Mouse (Mus musculus) midbrain, embryonic 10.5 days (tissue): ENCODE data around the gene Arl6ip5. TPM values are rescaled to one million over a fixed set of nuclear protein-coding genes. Genes with fewer than 3 reads are reported as not detected.

Experiments
- DNase-seq: peaks from one replicate; pipeline ENCODE4 v3.0.0-alpha.2; 2017; ENCODE audit warnings: low spot score
- H3K27ac ChIP-seq: fragments of 300-500 bp; sonication (generic); replicated peaks from 2 replicates; pipeline ENCODE4 v1.5.1; 2016; ENCODE audit warnings: mild to moderate bottlenecking
- H3K27me3 ChIP-seq: fragments of 300-500 bp; sonication (generic); 2 replicates; pipeline ENCODE4 v1.6.1; 2016; ENCODE audit warnings: low read depth, mild to moderate bottlenecking; ENCODE audit not compliant: poor library complexity, severe bottlenecking
- H3K36me3 ChIP-seq: fragments of 300-500 bp; sonication (generic); 2 replicates; pipeline ENCODE4 v1.6.1; 2016; ENCODE audit warnings: mild to moderate bottlenecking, moderate library complexity
- H3K4me1 ChIP-seq: fragments of 300-500 bp; sonication (generic); 2 replicates; pipeline ENCODE4 v1.6.1; 2016
- H3K4me3 ChIP-seq: fragments of 300-500 bp; sonication (generic); 2 replicates; pipeline ENCODE4 v1.5.1; 2016; ENCODE audit warnings: mild to moderate bottlenecking, moderate library complexity
- H3K9me3 ChIP-seq: fragments of 300-500 bp; sonication (generic); replicated peaks from 2 replicates; pipeline ENCODE4 v1.6.1; 2016; ENCODE audit warnings: mild to moderate bottlenecking
- WGBS: fragments of 180-500 bp; shearing (Covaris S2); methylation state at CpG from one replicate; pipeline ENCODE4 v1.1.7; 2016; 5-methylcytosine and 5-hydroxymethylcytosine counted together
- polyA plus RNA-seq: library from polyadenylated mRNA; unstranded; fragments of >200 nt; fragmentation: Nextera tagmentation; extraction: Ambion mirVana; gene quantifications from 2 replicates; pipeline ENCODE4 v1.2.1, GENCODE M21; 2016

Arl6ip5 gene
- polyA plus RNA-seq: 40.0 and 48.7 TPM in 2 replicates

DNA sequence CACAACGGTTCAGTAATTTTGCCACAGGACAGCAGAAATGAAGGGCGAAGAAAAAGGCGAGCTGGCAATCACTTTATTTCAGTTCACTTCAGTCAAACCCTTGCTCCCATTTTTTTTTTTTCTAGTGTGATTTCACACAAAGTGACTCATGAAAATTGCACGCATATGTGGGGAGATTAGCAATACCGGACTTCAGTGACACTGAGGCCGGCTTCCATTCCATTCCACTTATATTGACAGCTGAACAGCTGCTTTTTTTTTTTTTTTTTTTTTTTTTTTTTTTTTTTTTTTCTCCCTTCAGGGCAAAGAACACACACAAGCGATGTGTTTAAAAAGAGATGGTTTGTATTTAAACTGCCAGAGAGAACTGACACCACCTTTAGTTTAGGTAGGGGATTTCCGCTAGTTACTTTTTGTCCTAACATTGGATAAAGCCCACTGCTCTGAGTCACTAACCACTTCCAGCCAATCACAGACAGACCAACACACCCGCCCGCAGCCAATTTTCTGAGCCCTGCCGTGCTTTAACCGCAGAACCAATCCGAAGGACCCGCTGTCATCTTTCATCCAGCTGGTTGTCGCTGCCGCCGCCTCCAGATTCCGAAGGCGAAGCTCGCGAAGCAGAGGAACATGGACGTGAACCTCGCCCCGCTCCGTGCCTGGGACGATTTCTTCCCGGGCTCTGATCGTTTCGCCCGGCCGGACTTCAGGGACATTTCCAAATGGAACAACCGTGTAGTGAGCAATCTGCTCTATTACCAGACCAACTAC lies at the start of gene Arl6ip5:
Gene Arl6ip5, plus strand, starts transcription at position 499 of the 771 bp plus-strand sequence.
- Histone ChIP-seq H3K27me3 (peaks cover 14% of the 10 kb centered on the region), H3K4me1 (peaks cover 30% of the 10 kb centered on the region), H3K9me3 (0 out of 2 replicates have a peak, but pooled peaks cover 5% of the 10 kb centered on the region), H3K4me3 (peak within 1 kb of the TSS; percentile 62), H3K36me3 (peaks cover 8% of the 10 kb centered on the region), H3K27ac (peak within 1 kb of the TSS; percentile 75)
- DNase-seq: peak; percentile 89
- WGBS: 14% methylated on average over 32 of the region's 32 CpGs

DNA sequence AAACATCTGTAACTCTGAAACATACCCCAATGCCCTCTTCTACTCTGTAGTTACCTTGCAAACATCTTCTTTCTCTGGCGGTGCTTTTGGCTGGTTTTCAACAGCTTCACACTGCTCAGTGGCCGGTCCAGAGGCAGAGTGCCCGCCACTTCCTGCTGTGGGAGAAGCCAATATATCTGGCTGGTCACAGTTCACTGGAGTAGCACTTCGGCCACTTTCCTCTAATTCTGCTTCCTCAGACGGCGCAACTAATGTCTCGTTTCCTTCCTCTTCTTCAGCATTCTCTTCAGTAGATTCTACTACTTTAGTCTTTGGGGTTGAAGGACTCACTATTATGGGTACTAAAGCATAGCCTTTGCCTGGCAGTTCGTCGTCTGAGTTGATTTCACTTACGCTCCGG lies 34.8 kb upstream of the Arl6ip5 start:
- WGBS: 87% methylated on average over 11 of the region's 11 CpGs
- Histone ChIP-seq H3K9me3 (no peaks in the 10 kb centered on the region), H3K4me3 (no peak overlapping the region), H3K36me3 (peaks cover 51% of the 10 kb centered on the region), H3K27me3 (no peaks in the 10 kb centered on the region), H3K27ac (no peak overlapping the region), H3K4me1 (peaks cover 33% of the 10 kb centered on the region)
- DNase-seq: no peak

DNA sequence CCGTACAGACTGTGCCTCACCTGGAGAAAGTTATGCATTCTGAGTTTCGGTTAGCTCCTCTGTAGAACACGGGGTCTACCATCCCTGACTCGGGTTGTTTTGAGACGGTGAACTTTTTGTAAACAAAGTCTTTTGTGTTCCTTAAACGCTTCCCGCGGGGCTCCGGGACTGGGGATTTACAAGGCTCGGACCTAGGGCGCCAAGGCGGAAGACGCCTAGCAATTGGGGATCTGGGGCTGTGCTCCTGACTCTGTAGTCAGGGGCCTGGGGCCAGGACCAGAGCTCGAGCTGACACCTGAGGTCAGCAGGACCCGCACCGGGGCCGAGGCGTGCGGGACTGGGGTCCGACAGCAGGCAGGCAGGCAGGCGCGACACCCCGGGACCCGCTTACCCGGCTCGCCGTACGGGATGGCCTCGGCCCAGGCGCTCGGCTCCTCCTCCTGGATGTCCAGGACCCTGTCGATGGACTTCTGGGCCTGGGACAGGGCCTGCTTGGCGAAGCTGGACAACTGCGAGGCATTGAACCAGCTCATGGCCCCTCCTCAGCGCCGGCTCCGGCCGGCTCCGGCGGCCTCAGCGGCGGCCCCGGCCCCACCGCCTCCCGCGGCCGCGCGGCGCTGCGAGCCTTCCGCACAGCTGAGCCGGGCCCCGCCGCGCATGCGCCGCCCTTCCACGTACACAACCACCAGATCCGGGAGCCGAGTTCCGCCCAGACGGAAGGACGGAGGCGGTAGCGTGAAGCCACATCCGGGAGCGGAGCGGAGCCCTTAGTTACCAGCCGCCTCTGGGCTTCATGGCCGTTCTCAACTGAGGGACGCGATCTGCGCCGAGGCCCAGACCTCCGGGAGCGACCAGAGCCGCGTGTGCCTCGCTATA lies 31.8 kb upstream of the Arl6ip5 start, which contains the start of gene Tmf1:
Gene Tmf1, minus strand, starts transcription at position 632 of the 876 bp plus-strand sequence.
- Histone ChIP-seq H3K27me3 (no peaks in the 10 kb centered on the region), H3K9me3 (no peaks in the 10 kb centered on the region), H3K27ac (peak within 1 kb of the TSS; percentile 94), H3K4me1 (peaks cover 43% of the 10 kb centered on the region), H3K36me3 (peaks cover 38% of the 10 kb centered on the region), H3K4me3 (peak within 1 kb of the TSS; percentile 73)
- WGBS: under 1% methylated on average over 80 of the region's 80 CpGs
- peak; percentile 95 for DNase-seq

DNA sequence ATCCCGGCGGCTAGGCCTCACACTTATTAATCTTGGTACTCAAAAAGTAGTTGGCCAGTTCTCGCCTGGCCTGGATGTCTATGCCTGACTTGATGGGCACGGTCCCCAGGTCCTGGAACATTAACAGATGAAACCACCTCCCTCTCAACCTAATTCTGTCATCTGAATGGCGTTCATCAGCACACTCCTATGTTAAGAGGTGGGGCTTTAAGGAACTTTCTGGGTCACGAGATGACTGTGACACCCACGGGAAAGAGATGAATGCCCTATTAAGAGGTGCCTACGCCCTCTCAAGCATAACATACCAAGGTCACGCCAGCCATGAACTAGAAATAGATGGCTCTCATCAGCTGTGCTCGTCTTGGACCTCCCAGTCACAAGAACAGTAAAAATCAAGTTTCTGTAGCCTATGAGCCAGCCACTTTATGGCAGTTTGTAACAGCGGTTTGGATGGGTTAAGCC lies 31.1 kb upstream of the Arl6ip5 start:
- peak overlapping the region; percentile 94 for H3K27ac ChIP-seq
- no peaks in the 10 kb centered on the region for H3K9me3 ChIP-seq
- H3K4me3 ChIP-seq: peak overlapping the region; percentile 73
- WGBS: 17% methylated on average over 11 of the region's 11 CpGs
- peaks cover 43% of the 10 kb centered on the region for H3K4me1 ChIP-seq
- H3K27me3 ChIP-seq: no peaks in the 10 kb centered on the region
- peaks cover 42% of the 10 kb centered on the region for H3K36me3 ChIP-seq
- no peak for DNase-seq

DNA sequence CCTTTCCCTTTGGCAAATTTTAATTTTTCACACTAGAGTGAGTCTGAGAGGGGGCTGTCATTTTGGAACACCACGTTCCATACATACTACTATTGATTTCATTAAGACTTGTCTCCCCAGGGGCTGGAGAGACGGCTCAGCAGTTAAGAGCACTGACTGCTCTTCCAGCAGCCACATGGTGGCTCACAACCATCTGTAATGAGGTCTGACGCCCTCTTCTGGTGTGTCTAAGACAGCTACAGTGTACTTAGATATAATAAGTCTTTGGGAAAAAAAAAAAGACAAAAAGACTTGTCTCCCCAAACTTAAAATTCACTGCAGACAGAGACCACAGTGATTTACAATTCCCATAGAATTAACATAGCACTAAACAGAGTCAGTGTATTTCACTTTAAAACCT lies 10.1 kb upstream of the Arl6ip5 start:
- H3K36me3 ChIP-seq: peaks cover 53% of the 10 kb centered on the region
- DNase-seq: no peak

DNA sequence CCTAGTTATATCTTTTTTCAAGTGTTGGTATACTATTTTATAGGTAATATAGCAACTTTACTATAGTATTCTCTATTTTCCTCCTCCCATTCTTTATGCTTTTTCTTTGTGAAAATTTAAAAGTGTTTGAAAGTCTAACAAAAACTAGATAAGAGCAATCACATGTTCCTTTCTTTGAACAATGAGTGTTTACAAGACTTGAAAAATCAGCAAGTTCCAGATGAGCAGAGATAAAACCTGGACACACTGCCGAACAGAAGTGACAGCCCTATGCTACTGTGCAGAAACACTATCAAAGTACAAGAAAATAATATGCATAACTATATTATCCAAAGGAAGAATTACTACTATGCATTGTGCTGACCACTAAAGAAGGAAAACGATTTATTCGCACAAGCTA lies 8.0 kb upstream of the Arl6ip5 start:
- no peaks in the 10 kb centered on the region for H3K9me3 ChIP-seq
- H3K27me3 ChIP-seq: no peaks in the 10 kb centered on the region
- WGBS: 91% methylated on average over 3 of the region's 3 CpGs
- no peak for DNase-seq
- H3K36me3 ChIP-seq: peaks cover 33% of the 10 kb centered on the region
- peaks cover 21% of the 10 kb centered on the region for H3K4me1 ChIP-seq
- H3K4me3 ChIP-seq: no peak overlapping the region
- H3K27ac ChIP-seq: no peak overlapping the region

More for the DNA sequence above, 10.1 kb upstream of the Arl6ip5 start:
- Histone ChIP-seq H3K4me1 (peaks cover 17% of the 10 kb centered on the region), H3K27ac (no peak overlapping the region), H3K27me3 (no peaks in the 10 kb centered on the region), H3K9me3 (no peaks in the 10 kb centered on the region), H3K4me3 (no peak overlapping the region)
- WGBS: 73% methylated on average over 3 of the region's 3 CpGs

DNA sequence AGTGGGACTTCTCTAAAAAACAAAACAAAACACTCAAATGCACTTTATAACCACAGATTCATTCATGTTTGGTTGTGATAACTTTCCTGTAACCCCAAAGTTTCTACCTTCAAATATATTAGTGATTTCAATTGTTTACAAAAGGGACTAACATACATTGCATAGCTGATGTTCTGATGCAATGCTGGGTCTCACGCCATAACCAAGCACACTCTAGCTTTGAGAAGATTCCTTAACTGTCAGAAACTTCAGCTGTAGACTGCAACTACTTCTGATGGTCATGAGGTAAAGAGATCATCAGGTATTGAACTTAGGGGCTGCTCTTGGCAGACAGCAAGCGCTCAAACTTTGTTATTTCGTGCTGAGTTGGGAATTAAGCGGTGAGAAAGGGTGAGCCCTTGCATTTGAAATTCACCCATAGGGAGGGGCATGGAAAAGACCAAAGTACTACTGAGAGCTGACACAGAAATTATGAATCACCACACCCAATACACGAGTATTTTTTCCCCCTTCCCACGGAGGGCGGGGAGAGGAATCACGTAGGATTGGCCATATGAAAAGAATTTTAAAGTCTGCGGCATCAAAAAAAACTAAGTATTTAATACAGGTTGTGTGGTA lies 6.1 kb upstream of the Arl6ip5 start:
- peaks cover 18% of the 10 kb centered on the region for H3K36me3 ChIP-seq
- no peaks in the 10 kb centered on the region for H3K27me3 ChIP-seq
- WGBS: 24% methylated on average over 9 of the region's 9 CpGs
- H3K4me1 ChIP-seq: peaks cover 24% of the 10 kb centered on the region
- no peaks in the 10 kb centered on the region for H3K9me3 ChIP-seq
- H3K27ac ChIP-seq: peak overlapping the region; percentile 98
- H3K4me3 ChIP-seq: peak overlapping the region; percentile 92
- DNase-seq: no peak

DNA sequence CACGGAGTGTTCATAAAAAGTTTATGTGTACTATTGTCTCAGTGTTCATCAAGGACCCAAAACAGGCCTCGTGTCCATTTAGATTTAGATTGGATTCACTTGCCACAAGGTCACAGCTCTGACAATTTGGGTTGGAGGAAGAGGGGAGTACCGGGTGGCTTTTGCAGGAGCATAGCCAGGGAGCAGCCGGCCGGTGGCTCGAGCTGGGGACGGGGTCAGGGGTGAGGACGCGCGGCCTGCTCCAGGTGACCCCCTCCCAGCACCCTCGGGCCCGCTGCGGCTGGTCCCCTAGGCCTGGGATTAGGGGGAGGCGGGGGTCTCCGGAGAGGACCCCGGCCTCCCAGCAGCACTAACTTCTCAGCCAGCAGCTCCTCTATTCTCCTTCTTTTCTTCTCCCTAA lies 5.5 kb upstream of the Arl6ip5 start:
- peaks cover 25% of the 10 kb centered on the region for H3K4me1 ChIP-seq
- no peaks in the 10 kb centered on the region for H3K9me3 ChIP-seq
- peaks cover 12% of the 10 kb centered on the region for H3K36me3 ChIP-seq
- WGBS: under 1% methylated on average over 16 of the region's 16 CpGs
- peak overlapping the region; percentile 98 for H3K27ac ChIP-seq
- peak overlapping the region; percentile 92 for H3K4me3 ChIP-seq
- H3K27me3 ChIP-seq: no peaks in the 10 kb centered on the region
- no peak for DNase-seq

DNA sequence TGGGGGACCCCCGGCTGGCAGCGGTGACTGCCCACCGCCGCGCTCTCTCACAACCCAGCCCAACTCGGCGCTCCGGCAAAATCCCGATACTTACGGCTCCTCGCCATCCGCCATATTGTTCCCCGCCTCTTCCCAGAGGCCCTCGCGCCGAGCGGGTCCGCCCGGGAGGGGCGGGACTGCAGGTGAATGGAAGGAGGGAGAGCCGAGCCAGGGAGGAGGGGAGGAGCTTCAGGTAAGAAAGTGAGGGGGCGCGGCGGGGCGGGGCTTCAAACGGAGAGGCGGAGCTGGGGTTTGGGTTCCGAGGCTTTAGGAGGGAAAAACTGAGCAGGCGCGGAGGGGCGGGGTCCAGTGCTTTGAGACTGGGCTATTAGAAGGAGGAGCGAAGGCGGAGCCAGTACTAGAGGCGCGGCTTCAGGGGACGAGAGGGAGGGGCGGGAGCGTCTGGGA lies 5.0 kb upstream of the Arl6ip5 start, which contains the start of gene Uba3:
Gene Uba3, minus strand, starts transcription at position 209 of the 447 bp plus-strand sequence.
- peaks cover 9% of the 10 kb centered on the region for H3K36me3 ChIP-seq
- no peaks in the 10 kb centered on the region for H3K9me3 ChIP-seq
- peak within 1 kb of the TSS; percentile 92 for H3K4me3 ChIP-seq
- no peaks in the 10 kb centered on the region for H3K27me3 ChIP-seq
- H3K4me1 ChIP-seq: peaks cover 29% of the 10 kb centered on the region
- under 1% methylated on average over 38 of the region's 38 CpGs for WGBS
- peak; percentile 100 for DNase-seq
- H3K27ac ChIP-seq: peak within 1 kb of the TSS; percentile 98

DNA sequence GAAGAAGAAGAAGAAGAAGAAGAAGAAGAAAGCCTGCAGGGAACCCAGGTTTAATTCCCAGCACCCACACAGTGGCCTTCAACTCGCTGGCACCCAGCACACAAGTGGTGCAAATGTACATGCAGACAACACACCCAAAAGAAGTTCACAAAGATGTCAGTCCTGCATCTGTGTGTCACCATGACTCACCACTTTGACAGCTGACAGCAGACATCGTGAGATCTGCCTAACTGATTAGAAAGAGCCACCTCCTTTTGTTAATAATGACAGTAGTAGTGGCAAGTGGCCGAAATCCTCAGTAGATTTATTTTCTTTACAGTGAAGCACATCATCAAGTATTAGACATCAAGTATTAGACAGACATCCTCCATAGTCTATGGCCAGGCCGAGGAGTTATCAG lies 3.4 kb upstream of the Arl6ip5 start:
- Histone ChIP-seq H3K36me3 (peaks cover 2% of the 10 kb centered on the region; the same call in 1 of the 2 replicates), H3K27ac (no peak overlapping the region), H3K27me3 (peaks cover 8% of the 10 kb centered on the region), H3K9me3 (no peaks in the 10 kb centered on the region), H3K4me3 (no peak overlapping the region), H3K4me1 (peaks cover 43% of the 10 kb centered on the region)
- 76% methylated on average over 4 of the region's 4 CpGs for WGBS
- no peak for DNase-seq

DNA sequence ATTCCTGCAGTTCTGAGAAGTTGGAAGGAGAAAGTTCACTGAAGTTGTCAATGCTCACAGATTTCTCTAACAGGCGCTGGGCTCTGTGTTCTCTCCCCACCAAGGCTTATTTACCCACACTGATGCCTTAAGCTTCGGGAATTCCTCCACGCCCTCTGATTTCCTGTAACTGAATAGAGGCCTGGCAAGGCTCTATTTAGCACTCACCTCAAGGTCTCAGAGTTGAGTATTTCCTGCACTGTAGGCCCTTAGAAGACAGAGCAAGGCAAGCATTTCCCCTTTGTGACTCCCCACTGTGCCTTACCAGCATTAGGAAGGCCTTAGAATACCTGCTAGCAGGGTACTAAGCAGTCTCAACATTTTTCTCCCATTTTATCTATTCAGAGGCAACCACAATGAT lies 2.1 kb upstream of the Arl6ip5 start:
- WGBS: 37% methylated on average over 3 of the region's 3 CpGs

DNA sequence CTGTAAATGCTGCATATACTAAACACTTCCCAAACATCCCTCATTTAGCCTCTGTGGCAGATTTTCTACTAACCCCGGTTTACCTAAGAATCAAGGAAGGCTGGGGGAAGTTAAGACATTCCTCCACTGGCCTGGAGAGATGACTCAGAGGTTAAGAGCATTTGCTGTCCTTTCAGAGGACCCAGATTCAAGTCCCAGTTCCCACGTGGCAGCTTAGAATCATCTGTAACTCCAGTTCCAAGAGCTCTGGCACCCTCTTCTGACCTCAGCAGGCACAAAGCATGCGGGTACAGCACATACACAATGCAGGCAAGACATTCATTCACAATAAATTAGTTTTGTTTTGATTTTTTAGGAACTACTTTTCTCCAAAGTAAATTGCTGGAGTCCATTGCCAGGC lies 1.3 kb upstream of the Arl6ip5 start:
- H3K27ac ChIP-seq: no peak overlapping the region
- no peak overlapping the region for H3K4me3 ChIP-seq
- H3K9me3 ChIP-seq: no peaks in the 10 kb centered on the region
- H3K27me3 ChIP-seq: peaks cover 14% of the 10 kb centered on the region
- H3K4me1 ChIP-seq: peaks cover 36% of the 10 kb centered on the region
- no peak for DNase-seq
- WGBS: 46% methylated on average over 3 of the region's 3 CpGs
- H3K36me3 ChIP-seq: no peaks in the 10 kb centered on the region

More for the DNA sequence above, 2.1 kb upstream of the Arl6ip5 start:
- H3K36me3 ChIP-seq: no peaks in the 10 kb centered on the region
- no peaks in the 10 kb centered on the region for H3K9me3 ChIP-seq
- no peak overlapping the region for H3K4me3 ChIP-seq
- peaks cover 44% of the 10 kb centered on the region for H3K4me1 ChIP-seq
- no peak overlapping the region for H3K27ac ChIP-seq
- peaks cover 14% of the 10 kb centered on the region for H3K27me3 ChIP-seq
- DNase-seq: no peak
